Mouse (Mus musculus) hindbrain, embryonic 12.5 days (tissue): ENCODE measurements around the gene Gm29666. TPM values are rescaled to one million over a fixed set of nuclear protein-coding genes. Genes with fewer than 3 reads are reported as not detected.
A peak's percentile ranks its signal among the peaks of the same experiment; 100 is the strongest.
"Not testable (repeated sequence)": the region's sequence is repeated elsewhere in the genome, so short reads cannot be mapped to it uniquely, and the experiment has no call there.

ENCODE experiments used
- ATAC-seq: fragments of 200-750 bp; cut with Nextera tagmentation; 2 replicates; pipeline ENCODE4 v1.8.0; 2017; ENCODE audit warnings: moderate TSS enrichment; ENCODE audit not compliant: low FRiP score
- H3K27ac ChIP-seq: fragments of 300-500 bp; sonication (generic); 2 replicates; pipeline ENCODE4 v1.5.1; 2016; ENCODE audit warnings: mild to moderate bottlenecking
- H3K27me3 ChIP-seq: fragments of 300-500 bp; sonication (generic); 2 replicates; pipeline ENCODE4 v1.6.1; 2016; ENCODE audit warnings: mild to moderate bottlenecking
- H3K36me3 ChIP-seq: fragments of 300-500 bp; sonication (generic); 2 replicates; pipeline ENCODE4 v1.6.1; 2016; ENCODE audit warnings: mild to moderate bottlenecking
- H3K4me1 ChIP-seq: fragments of 300-500 bp; sonication (generic); 2 replicates; pipeline ENCODE4 v1.6.1; 2016
- H3K4me2 ChIP-seq: fragments of 300-500 bp; sonication (generic); replicated peaks from 2 replicates; pipeline ENCODE4 v1.6.1; 2016; ENCODE audit warnings: mild to moderate bottlenecking
- H3K4me3 ChIP-seq: fragments of 300-500 bp; sonication (generic); 2 replicates; pipeline ENCODE4 v1.5.1; 2016; ENCODE audit warnings: mild to moderate bottlenecking
- H3K9ac ChIP-seq: fragments of 300-500 bp; sonication (generic); 2 replicates; pipeline ENCODE4 v1.6.1; 2016; ENCODE audit warnings: mild to moderate bottlenecking, moderate library complexity
- H3K9me3 ChIP-seq: fragments of 300-500 bp; sonication (generic); replicated peaks from 2 replicates; pipeline ENCODE4 v1.6.1; 2016; ENCODE audit warnings: mild to moderate bottlenecking
- WGBS: fragments of 180-500 bp; shearing (Covaris S2); methylation state at CpG from one replicate; pipeline ENCODE4 v1.1.7; 2016; 5-methylcytosine and 5-hydroxymethylcytosine counted together
- microRNA-seq: library from miRNA; unstranded; fragments of <30 nt; microRNA quantifications from one replicate; pipeline ENCODE4, GENCODE M21; 2017
- polyA plus RNA-seq: library from polyadenylated mRNA; unstranded; fragments of >200 nt; fragmentation: Nextera tagmentation; extraction: Ambion mirVana; gene quantifications from 2 replicates; pipeline ENCODE4 v1.2.1, GENCODE M21; 2016

The Gm29666 gene
- polyA plus RNA-seq, 1 experiment from 2014 or later, result 0.88 TPM

DNA sequence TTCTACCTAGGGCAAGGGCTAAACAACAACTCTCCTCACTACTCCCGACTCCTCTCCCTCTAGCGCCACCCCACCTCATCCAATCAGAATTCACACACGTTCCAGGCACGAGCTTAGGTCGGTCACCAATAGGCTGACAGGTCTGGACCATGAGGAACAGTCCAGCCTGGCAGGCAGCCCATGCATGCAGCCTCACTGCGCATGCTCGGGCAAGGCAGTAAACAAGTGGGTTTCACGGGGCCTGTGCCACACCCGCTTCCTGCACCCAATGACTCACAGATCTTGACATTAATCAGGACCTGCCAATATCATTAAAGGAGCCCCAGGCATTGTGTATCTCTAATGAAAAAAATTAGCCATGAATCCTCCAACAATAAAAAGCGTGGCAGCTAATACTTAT lies 23.6 kb downstream of the Gm29666 start:
- WGBS, result 80% methylated on average over 10 of the region's 10 CpGs
- not testable (repeated sequence) for ATAC-seq, H3K27me3 ChIP-seq, H3K9me3 ChIP-seq, H3K36me3 ChIP-seq, H3K27ac ChIP-seq, H3K9ac ChIP-seq, H3K4me3 ChIP-seq, H3K4me2 ChIP-seq, H3K4me1 ChIP-seq

DNA sequence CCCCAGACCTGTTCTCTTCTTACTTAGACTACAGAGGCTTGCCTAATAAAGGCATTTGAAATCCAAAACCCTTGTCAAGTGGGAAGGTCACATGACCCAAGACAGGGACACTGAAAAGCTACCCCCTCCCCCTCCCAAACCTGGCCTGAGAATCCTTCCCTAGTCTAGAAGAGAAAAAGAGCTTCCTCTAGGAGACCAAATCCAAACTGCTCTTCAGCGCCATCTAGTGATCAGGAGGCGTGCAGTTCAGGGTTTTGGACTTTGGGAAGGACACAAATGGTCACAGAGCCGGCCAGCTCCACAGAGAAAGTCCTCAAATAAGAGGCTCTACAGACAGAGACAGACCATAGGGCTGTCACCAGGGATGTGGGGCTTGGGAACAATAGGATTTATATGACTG lies 28.2 kb downstream of the Gm29666 start:
- H3K4me3 ChIP-seq, result no peak overlapping the region
- 0 out of 2 replicates have a peak, but pooled peaks cover 3% of the 10 kb centered on the region for H3K4me1 ChIP-seq
- no peak overlapping the region for H3K4me2 ChIP-seq
- ATAC-seq, result no peak
- H3K36me3 ChIP-seq, result no peaks in the 10 kb centered on the region
- H3K27me3 ChIP-seq, result no peaks in the 10 kb centered on the region
- no peaks in the 10 kb centered on the region for H3K9me3 ChIP-seq
- no peak overlapping the region for H3K9ac ChIP-seq
- H3K27ac ChIP-seq, result no peak overlapping the region
- WGBS, result 1% methylated on average over 3 of the region's 3 CpGs

DNA sequence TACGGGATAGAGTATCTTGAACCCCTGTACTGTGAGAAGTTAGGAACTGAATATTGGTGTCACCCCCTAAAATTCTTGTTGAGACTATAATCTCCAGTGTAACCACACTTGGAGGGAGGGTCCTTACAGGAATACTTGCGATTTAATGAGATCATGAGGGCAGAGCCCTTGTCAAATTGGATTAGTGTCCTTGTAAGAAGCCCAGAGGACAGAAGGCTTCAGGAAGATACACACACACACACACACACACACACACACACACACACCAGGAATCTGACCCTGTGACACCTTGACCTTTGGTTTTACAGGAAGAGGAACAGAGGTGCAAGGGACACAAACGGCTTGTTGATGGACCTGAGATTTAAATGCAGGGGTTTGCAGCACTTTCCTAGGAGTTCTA lies 28.6 kb downstream of the Gm29666 start:
- no peaks in the 10 kb centered on the region for H3K36me3 ChIP-seq
- WGBS, result 58% methylated on average over 3 of the region's 3 CpGs
- ATAC-seq, result no peak

DNA sequence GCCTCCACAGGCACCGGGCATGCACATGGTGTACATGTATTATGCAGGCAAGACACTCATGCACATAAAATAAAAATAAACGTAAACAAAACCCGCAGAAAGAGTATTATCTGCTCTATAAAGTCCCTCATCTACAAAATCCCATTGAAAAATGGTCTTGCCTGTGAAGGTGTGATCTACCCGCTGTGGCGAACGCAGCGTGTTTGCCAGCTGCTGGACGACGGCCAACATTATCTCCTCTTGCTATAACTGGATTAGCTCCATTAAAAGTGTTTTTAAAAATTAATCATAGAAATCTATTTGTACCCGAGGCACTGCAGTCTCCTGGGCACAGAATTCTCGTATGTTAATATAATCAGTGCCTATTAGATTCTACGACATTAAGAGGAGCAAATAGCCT lies 31.8 kb downstream of the Gm29666 start:
- H3K4me2 ChIP-seq, result no peak overlapping the region
- 75% methylated on average over 12 of the region's 12 CpGs for WGBS
- H3K9ac ChIP-seq, result no peak overlapping the region
- no peaks in the 10 kb centered on the region for H3K9me3 ChIP-seq
- H3K27ac ChIP-seq, result no peak overlapping the region
- H3K4me3 ChIP-seq, result no peak overlapping the region
- H3K27me3 ChIP-seq, result no peaks in the 10 kb centered on the region
- no peak for ATAC-seq
- 0 out of 2 replicates have a peak, but pooled peaks cover 3% of the 10 kb centered on the region for H3K4me1 ChIP-seq
- H3K36me3 ChIP-seq, result no peaks in the 10 kb centered on the region

More for the DNA sequence above, 28.6 kb downstream of the Gm29666 start:
- no peaks in the 10 kb centered on the region for H3K27me3 ChIP-seq
- 0 out of 2 replicates have a peak, but pooled peaks cover 3% of the 10 kb centered on the region for H3K4me1 ChIP-seq
- H3K9me3 ChIP-seq, result no peaks in the 10 kb centered on the region
- no peak overlapping the region for H3K27ac ChIP-seq
- no peak overlapping the region for H3K4me2 ChIP-seq
- H3K9ac ChIP-seq, result no peak overlapping the region
- no peak overlapping the region for H3K4me3 ChIP-seq

DNA sequence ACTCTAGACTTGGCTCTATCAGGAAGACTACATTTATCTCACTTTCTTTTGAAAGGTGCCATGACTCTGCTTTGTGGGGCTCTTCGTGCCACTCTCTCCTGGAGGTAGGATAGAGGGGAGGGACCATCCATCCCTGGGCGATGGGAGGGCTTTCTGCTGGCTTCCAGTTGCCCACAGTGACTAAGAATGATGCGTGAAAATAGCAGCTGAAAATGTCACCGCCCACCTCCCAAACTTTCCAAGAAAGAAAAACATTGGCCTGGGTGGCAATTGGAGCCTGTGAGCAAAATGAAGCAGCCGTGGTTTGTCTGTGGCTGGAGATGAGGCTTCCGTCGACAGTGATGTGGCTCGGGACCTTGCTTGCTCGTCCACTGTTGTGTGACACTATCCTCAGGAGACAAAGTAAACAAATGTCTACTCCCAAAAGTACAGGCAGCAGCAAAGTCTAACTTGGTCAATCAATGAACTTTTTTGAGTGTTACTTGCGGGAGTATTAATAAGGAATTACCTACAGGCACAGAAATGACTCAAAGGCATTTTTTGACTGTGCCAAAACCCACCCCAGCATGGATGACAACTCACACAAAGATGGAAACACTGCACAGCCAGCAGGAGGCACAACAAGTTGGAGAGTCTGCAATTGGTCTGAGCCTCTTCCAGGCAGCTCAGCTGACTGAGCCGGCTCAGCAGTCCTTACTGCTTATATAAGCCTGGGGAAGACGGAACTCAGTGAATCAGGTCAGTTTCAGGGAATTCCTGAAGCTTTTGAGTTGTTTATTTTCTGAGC lies 42.6 kb downstream of the Gm29666 start:
- ATAC-seq, result no peak
- Histone ChIP-seq H3K36me3 (no peaks in the 10 kb centered on the region), H3K4me2 (no peak overlapping the region), H3K4me1 (no peaks in the 10 kb centered on the region), H3K9ac (no peak overlapping the region), H3K4me3 (no peak overlapping the region), H3K27me3 (0 out of 2 replicates have a peak, but pooled peaks cover 2% of the 10 kb centered on the region), H3K27ac (no peak overlapping the region), H3K9me3 (no peaks in the 10 kb centered on the region)
- WGBS, result 84% methylated on average over 12 of the region's 12 CpGs

DNA sequence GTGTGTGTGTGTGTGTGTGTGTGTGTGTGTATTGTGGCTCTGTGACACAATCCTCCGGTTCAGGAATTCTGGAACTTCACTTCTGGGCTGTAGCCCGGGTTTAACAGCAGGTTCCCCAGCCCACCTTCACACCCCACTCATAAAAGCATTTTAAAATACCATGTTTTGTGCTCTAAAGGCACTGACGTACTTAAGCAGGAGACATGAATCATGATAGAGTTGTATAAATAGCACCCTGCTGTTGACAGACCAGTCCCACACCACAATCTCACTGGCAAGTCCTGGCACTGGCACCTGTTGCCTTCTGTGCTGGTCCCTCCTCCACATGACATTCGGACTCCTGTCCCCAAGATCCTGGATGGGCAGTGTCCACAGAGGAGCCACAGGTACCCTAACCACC lies 46.0 kb downstream of the Gm29666 start:
- H3K9me3 ChIP-seq, result no peaks in the 10 kb centered on the region
- H3K27me3 ChIP-seq, result no peaks in the 10 kb centered on the region
- H3K4me1 ChIP-seq, result no peaks in the 10 kb centered on the region
- no peaks in the 10 kb centered on the region for H3K36me3 ChIP-seq
- no peak overlapping the region for H3K9ac ChIP-seq
- H3K4me3 ChIP-seq, result no peak overlapping the region
- no peak overlapping the region for H3K4me2 ChIP-seq
- 79% methylated on average over 4 of the region's 4 CpGs for WGBS
- no peak for ATAC-seq
- no peak overlapping the region for H3K27ac ChIP-seq

DNA sequence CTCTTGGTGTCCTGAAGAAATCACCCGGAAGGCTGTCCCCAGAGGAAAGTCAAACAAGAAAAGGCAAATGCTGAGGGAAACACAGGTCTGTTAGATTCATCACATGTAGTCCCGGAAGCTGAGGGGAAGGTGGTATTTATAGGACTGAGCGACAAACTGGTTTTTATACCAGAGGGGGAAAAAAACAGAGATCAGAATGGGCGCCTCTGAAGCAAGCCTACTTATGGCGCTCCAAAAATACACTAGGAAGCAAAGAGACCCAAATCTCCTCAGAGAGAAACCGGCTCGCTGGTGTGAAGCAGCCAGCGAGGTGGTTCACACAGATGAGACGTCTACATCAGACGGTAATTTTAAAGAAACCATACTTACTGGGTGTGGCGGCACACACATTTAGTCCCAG lies 46.8 kb downstream of the Gm29666 start:
- Histone ChIP-seq H3K4me2 (no peak overlapping the region), H3K4me1 (no peaks in the 10 kb centered on the region), H3K27me3 (no peaks in the 10 kb centered on the region), H3K9me3 (no peaks in the 10 kb centered on the region), H3K4me3 (no peak overlapping the region), H3K36me3 (no peaks in the 10 kb centered on the region), H3K27ac (no peak overlapping the region), H3K9ac (no peak overlapping the region)
- ATAC-seq, result no peak
- 89% methylated on average over 11 of the region's 11 CpGs for WGBS

DNA sequence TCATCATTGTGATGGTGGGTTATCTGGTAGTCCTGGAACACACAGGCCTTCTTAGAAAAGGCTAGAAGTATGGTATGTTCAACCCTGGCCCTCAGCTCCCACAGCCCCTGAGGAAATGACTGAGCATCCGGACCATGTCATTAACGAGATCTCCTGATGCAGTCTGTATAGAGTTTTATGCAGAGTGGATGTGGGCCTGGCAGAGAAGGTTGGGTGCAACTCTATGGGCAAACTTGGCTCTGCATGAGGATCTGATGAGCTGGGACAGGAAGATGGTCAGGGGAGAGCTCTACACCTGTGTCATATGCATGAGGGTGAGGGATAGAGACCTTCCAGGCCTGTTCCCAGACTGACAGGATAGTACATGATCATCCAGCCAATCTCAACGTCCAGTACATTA lies 48.0 kb downstream of the Gm29666 start:
- H3K9ac ChIP-seq, result no peak overlapping the region
- no peak overlapping the region for H3K4me2 ChIP-seq
- 82% methylated on average over 3 of the region's 3 CpGs for WGBS
- H3K27ac ChIP-seq, result no peak overlapping the region
- H3K4me3 ChIP-seq, result no peak overlapping the region
- H3K9me3 ChIP-seq, result no peaks in the 10 kb centered on the region
- no peaks in the 10 kb centered on the region for H3K4me1 ChIP-seq
- H3K36me3 ChIP-seq, result no peaks in the 10 kb centered on the region
- H3K27me3 ChIP-seq, result no peaks in the 10 kb centered on the region
- no peak for ATAC-seq

DNA sequence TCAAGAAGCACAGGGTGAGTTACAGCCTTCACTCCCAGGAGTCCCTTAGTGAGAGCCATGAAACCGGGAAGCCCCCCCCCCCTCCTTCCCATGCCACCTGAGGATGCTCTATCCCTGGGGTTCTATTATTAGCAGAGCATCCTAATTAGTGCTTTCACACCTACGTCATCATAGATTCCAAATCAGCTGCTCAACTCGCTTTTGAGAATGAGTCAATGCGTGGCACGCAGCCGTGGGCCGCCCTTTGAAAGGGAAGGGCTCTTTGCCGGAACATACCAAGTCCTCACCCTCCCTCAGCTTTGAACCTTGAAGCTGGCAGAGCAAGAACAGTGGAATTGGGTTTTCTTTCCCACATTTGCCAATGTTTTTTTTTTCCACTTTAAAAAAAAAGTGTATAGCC lies 57.9 kb downstream of the Gm29666 start:
- Histone ChIP-seq H3K9ac (no peak overlapping the region), H3K27ac (no peak overlapping the region), H3K36me3 (no peaks in the 10 kb centered on the region), H3K4me3 (no peak overlapping the region), H3K27me3 (no peaks in the 10 kb centered on the region), H3K4me2 (no peak overlapping the region), H3K4me1 (peaks cover 6% of the 10 kb centered on the region), H3K9me3 (no peaks in the 10 kb centered on the region)
- ATAC-seq, result no peak
- 86% methylated on average over 8 of the region's 8 CpGs for WGBS

Small RNA genes within 50 kb of the gene (microRNA-seq; reads per million reads assigned to microRNA genes)
- gene Mir1249, result 35.2 reads per million, percentile 34 among the genes with 10 or more reads in this experiment

Other genes starting within 250 kb of the Gm29666 start
- gene Arhgap8, start 200.0 kb downstream of the Gm29666 start, polyA plus RNA-seq, result 2.5 and 2.9 TPM in 2 replicates
- 16.5 and 18.0 TPM in 2 replicates for gene Phf21b, start 64.0 kb downstream of the Gm29666 start, polyA plus RNA-seq
- gene Nup50, start 3.4 kb upstream of the Gm29666 start, polyA plus RNA-seq, result 56.4 and 58.0 TPM in 2 replicates
- 18.7 TPM in 2 replicates for gene 5031439G07Rik, start 68.5 kb upstream of the Gm29666 start, polyA plus RNA-seq
- gene Upk3a, start 97.1 kb upstream of the Gm29666 start, polyA plus RNA-seq, result 0.19 and 0.21 TPM in 2 replicates
- 22.2 and 24.5 TPM in 2 replicates for gene Fam118a, start 108.9 kb upstream of the Gm29666 start, polyA plus RNA-seq
- 0.10 and 0.28 TPM in 2 replicates for gene Smc1b, start 211.9 kb upstream of the Gm29666 start, polyA plus RNA-seq
- gene Ribc2, start 212.0 kb upstream of the Gm29666 start, polyA plus RNA-seq, result 1.1 and 1.4 TPM in 2 replicates